Mouse (Mus musculus) heart, postnatal 36 days (tissue): ENCODE results near the gene Olfr1053. TPM values are rescaled to one million over a fixed set of nuclear protein-coding genes. Genes with fewer than 3 reads are reported as not detected.
"Not testable (repeated sequence)": the region's sequence is repeated elsewhere in the genome, so short reads cannot be mapped to it uniquely, and the experiment has no call there.

ENCODE experiments used
- DNase-seq, 2 experiments: peaks; one replicate each; pipeline ENCODE4 v3.0.0; 2021 to 2022
- intact Hi-C: fragments of 180-260 bp; cut with DNase I; formaldehyde crosslinking; loops from one replicate; pipeline ENCODE4 v1.15.1; 2025
- total RNA-seq, 2 experiments: library from RNA; stranded (reverse); gene quantifications; 2 replicates each; pipeline ENCODE4 v1.2.3; 2021

Olfr1053 gene
- total RNA-seq, result not detected

- intact Hi-C loops, result no loop called here
- no peak for DNase-seq
Observed at GRCm38 (mm10) chr2:86315184-86315583, at the start of gene Olfr1053. Gene Olfr1053 (minus strand): TSS chr2:86315284.

GRCm38 (mm10) chr2:86362369-86362768 lies 47.3 kb upstream of the Olfr1053 start, which contains the start of gene Olfr1056:
Gene Olfr1056 (minus strand): TSS chr2:86362469.
- intact Hi-C loops, result no loop called here

GRCm38 (mm10) chr2:86351751-86352150 lies 36.7 kb upstream of the Olfr1053 start:
- DNase-seq, intact Hi-C loops: not testable (repeated sequence)

More at GRCm38 (mm10) chr2:86362369-86362768, 47.3 kb upstream of the Olfr1053 start, which contains the start of gene Olfr1056:
- no peak for DNase-seq

- intact Hi-C loops, result no loop called here
- DNase-seq, result no peak
Observed at GRCm38 (mm10) chr2:86350184-86350583, 35.1 kb upstream of the Olfr1053 start, which contains the start of gene Olfr1055. Gene Olfr1055 (minus strand): TSS chr2:86350284.

- intact Hi-C loops, result no loop called here
Observed at GRCm38 (mm10) chr2:86335333-86335732, 20.2 kb upstream of the Olfr1053 start, which contains the start of gene Olfr1054. Gene Olfr1054 (minus strand): TSS chr2:86335433.

GRCm38 (mm10) chr2:86292155-86292554 lies 22.9 kb downstream of the Olfr1053 start, which contains the start of gene Olfr1052:
Gene Olfr1052 (plus strand): TSS chr2:86292455.
- intact Hi-C loops, result no loop called here
- no peak for DNase-seq

More at GRCm38 (mm10) chr2:86335333-86335732, 20.2 kb upstream of the Olfr1053 start, which contains the start of gene Olfr1054:
- DNase-seq, result no peak

GRCm38 (mm10) chr2:86278988-86279387 lies 36.1 kb downstream of the Olfr1053 start, which contains the start of gene Olfr1051:
Gene Olfr1051 (minus strand): TSS chr2:86279088.
- DNase-seq, intact Hi-C loops: not testable (repeated sequence)

Other genes starting within 250 kb of the Olfr1053 start
- gene Olfr1036, start 241.3 kb downstream of the Olfr1053 start, total RNA-seq, result not detected
- not detected for gene Olfr1037, start 227.9 kb downstream of the Olfr1053 start, total RNA-seq
- not detected for gene Olfr1039, start 179.4 kb downstream of the Olfr1053 start, total RNA-seq
- gene Olfr1040, start 168.6 kb downstream of the Olfr1053 start, total RNA-seq, result not detected
- gene Olfr1042, start 153.4 kb downstream of the Olfr1053 start, total RNA-seq, result not detected
- gene Olfr1043, start 147.8 kb downstream of the Olfr1053 start, total RNA-seq, result not detected
- not detected for gene Olfr1044, start 137.5 kb downstream of the Olfr1053 start, total RNA-seq
- not detected for gene Olfr52, start 129.6 kb downstream of the Olfr1053 start, total RNA-seq
- gene Olfr1045, start 112.3 kb downstream of the Olfr1053 start, total RNA-seq, result not detected
- not detected for gene Olfr1046, start 96.0 kb downstream of the Olfr1053 start, total RNA-seq
- gene Olfr1047, start 83.9 kb downstream of the Olfr1053 start, total RNA-seq, result not detected
- not detected for gene Olfr1048, start 75.0 kb downstream of the Olfr1053 start, total RNA-seq
- not detected for gene Olfr1049, start 57.0 kb downstream of the Olfr1053 start, total RNA-seq
- gene Olfr1051, start 36.2 kb downstream of the Olfr1053 start, total RNA-seq, result not detected
- not detected for gene Olfr1052, start 22.8 kb downstream of the Olfr1053 start, total RNA-seq
- gene Olfr1054, start 20.1 kb upstream of the Olfr1053 start, total RNA-seq, result not detected
- gene Olfr1055, start 35.0 kb upstream of the Olfr1053 start, total RNA-seq, result not detected
- gene Olfr1056, start 47.2 kb upstream of the Olfr1053 start, total RNA-seq, result not detected
- gene Olfr1057, start 63.1 kb upstream of the Olfr1053 start, total RNA-seq, result not detected
- not detected for gene Olfr1058, start 73.3 kb upstream of the Olfr1053 start, total RNA-seq
- gene Olfr1061, start 98.8 kb upstream of the Olfr1053 start, total RNA-seq, result not detected
- not detected for gene Olfr1062, start 111.5 kb upstream of the Olfr1053 start, total RNA-seq
- not detected for gene Olfr1065, start 135.3 kb upstream of the Olfr1053 start, total RNA-seq
- not detected for gene Olfr1066, start 141.0 kb upstream of the Olfr1053 start, total RNA-seq
- gene Olfr228, start 172.1 kb upstream of the Olfr1053 start, total RNA-seq, result not detected
- not detected for gene Olfr1076, start 193.2 kb upstream of the Olfr1053 start, total RNA-seq
- gene Olfr1079, start 227.2 kb upstream of the Olfr1053 start, total RNA-seq, result not detected
- gene Olfr1080, start 243.0 kb upstream of the Olfr1053 start, total RNA-seq, result not detected